Mouse (Mus musculus): ENCODE data around the gene Sec16a.

Gene Sec16a

DNA sequence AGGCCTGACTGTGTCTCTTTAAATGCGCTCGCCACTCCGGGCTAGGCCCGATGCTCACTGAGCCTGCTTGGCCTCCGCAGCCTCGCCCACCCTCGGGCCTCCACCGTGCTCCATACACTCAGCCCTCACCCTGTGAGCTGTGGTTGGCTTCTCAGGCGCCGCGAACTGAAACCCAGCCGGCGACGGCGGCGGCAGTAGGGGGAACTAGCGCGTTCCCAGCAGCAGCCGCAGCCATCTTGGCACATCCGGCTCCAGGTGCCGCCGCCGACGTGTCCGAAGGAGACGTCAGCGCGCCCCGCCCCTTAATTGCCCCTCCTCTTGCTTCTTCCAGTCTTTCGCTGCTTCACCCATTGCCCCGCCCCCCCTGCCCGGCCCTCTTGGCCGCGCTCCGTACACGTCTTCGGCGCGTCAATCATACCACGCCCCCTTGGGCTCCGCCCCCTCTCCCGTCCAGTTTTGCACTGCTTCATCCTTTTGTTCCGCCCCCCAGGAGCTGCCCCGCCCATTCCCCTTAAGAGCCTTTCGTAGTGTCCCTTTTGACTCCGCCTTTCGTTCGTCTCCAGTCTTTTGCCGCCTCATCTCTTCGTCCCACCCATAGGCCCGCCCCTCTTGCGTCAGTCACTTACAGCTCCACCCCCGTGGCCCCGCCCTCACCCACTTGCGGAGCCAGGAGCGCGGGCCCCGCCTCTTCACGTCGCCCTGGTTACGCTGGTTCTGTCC lies at the start of gene Sec16a:
Gene Sec16a, minus strand, starts transcription at position 271 of the 720 bp plus-strand sequence.
- DNase-seq (ENCODE audit: low read depth, low spot score) = peak; percentile 100

DNA sequence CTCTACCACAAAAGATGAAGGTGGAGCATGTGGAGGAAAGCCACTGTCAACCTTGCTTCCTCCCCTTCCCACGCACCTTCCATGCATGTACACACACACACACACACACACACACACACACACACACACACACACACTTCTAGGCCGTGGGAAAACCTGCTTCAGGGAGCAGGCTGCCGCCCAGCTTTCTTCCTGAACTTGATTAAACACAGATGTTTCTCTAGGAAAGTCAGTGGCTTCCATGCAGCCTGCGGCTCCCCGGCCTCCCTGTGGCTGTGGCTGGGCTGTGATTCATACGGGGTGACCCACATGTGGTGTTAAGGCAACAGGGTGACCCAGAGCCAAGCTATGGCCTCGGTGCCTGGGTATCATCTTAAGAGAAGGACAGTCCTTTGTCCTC lies 49.4 kb upstream of the Sec16a start:
- DNase-seq (ENCODE audit: low read depth, low spot score) = no peak

DNA sequence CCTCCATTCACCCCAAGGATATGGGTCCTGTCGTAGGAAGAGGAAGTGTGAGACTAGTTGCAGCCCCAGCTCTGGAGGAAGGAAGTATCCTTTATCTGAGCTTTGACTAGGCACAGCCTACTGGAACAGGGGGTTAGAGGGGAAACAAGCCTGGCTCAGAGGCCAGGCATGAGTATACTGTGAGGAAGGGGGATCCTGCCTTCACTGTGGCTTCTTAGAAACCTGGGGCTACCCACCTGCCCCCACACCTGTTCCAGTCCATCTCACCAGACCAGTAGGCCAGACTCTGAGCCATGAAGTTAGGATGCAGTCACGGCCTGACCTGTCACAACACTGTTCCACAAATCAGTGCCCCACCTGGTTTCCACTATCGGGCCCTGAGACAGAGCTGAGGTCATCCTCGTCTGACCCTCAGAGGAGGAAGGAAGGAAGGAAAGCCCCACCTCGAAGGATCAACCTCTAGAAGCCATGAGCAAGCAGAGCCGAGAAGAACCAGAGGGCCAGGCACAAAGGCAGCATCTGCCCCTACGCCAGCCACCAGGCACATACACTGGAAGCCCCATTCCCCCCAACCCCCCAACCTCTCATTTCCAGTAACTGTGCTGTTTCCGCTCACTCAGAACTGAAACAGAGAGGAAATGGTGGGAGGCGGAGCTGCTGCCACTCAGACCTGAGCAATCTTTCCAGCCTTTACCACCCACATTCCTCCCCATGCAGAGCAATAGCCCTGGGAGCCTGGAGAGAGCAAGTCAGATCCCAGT lies 48.2 kb upstream of the Sec16a start:
- DNase-seq (ENCODE audit: low read depth, low spot score) = peak; percentile 66

DNA sequence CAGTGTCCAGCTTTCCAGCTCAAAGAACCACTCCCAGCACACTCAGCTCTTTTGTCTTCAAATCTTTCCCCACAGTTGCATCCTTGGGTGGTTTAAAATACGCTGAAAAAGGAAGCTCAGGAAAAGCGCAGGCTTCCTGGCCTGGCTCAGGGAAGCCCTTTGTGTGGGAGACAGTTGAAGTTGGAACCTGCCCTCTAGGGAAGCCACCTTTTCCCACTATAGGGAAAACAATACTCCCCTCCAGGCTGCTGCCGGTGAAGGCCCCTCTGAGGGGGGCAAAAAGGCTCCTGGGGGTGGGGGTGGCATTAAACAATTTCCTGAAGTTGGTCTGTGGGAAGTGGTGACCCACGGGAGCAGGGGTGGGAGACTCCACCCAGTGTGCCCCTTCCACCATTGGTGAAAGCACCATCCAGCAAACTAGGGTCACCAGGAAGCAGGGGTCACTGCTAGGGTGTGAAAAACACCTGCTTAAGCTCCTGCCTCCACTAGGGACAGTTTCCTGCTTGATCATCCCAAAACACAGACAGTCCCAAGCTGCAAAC lies 45.8 kb upstream of the Sec16a start:
- DNase-seq (ENCODE audit: low read depth, low spot score) = no peak

DNA sequence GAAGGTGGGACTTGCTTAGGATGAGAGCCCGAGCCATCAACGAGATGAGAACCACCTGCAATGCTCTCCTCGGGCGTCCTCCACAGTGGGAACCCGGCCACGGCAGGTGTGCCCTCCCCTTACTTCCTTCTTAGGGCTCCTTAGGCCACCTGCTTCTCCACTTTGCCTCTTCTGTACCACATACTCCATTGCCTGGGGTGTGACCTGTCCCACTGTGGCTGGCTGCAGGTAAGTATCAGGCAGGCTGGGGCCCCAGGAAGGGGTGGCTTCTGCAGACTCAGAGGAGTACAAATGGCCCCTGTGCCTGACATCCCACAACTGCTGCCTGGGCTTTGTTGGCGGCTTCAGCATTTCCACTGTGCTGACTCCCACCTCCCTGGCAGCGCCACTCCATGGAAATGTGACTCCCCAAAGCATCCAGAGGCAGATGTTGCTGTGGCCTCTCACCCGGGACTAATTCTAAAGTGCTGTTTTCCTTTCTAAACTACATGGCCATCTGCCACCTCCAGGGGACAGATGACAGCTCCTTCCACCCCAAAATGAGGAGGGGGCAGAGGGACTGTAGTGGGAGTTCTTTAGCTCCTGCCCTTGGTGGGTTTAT lies 43.6 kb upstream of the Sec16a start:
- no peak for DNase-seq (ENCODE audit: low read depth, low spot score)

DNA sequence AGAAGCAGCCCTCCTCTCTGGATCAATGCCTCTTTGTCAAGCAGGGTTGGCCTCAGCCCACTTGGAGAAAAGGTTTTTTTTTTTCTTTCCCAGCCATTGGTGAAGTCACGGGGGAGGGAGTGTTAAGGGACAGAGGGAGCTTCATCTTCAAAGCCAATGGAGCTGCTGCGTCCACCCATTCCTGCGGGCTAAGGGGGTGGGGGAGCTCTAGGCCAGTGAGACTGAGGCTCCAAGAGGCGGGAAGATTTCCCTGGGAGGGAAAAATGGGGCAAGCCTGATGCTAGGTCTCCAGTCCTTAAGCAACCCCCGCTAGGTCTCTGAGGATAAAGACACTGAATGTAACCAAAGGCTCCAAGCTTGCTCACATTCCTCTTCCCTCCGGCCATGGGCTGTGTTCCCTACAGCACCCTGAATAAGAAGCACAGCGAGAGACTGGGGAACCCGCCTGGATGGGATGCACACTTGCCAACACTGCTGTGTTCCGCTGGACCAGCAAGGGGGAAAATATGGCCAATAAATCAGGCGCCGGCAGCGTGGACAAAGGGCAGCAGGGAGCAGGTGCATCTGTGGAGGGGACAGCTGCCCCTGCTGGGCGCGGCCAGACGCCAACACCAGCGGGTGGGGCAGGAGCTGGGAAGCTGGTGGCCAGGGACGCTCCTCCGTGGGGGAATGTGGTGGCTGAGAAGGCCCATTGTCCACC lies 42.5 kb upstream of the Sec16a start:
- DNase-seq (ENCODE audit: low read depth, low spot score) = no peak

DNA sequence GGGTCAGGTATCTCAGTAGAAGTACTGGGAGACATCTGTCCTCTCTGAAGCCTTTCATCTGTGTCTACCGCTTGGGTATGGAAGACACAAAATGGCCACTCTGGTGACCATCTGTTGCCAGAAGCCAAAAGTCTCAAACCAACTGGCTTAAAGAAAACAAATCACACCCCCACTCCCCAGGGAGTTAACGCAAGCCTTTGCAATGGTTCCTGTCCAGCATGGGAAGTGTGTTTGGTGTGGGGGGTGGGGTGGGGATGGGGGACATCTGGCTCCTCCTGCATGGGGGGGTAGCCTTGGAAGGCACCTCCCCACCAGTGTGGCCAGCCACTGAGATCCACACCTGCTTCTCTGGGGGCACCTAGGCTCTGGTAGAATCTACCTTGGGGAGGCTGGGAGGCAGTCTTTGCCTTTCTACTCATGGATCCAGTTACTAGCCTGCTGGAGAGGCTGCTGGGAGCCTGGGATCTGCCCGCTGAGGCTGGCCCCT lies 41.9 kb upstream of the Sec16a start:
- no peak for DNase-seq (ENCODE audit: low read depth, low spot score)

DNA sequence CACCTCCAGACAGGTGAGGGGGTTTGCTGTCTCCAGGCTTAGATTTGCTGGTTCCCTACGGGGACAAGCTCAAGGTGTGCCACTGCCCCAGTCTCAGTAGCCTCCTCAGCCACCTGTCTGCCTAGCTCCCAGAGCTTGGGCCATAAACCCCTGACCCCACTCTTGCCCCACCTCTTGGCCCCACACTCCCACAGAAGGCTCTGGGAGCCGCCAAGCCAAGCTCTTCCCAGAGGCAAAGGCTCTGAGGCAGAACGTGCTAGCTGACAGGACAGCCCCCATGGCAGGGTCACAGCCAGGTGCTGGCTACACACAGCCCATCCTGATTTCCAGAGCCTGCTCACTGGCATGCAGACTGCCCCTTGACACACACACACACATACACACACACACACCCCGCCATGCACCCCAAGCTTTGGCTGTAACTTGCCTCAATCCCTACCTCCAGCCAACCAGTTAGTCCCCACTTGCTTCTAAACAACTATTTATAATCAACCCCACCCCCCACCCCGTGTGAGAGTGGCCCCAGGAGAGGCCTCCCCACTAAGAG lies 41.3 kb upstream of the Sec16a start:
- DNase-seq (ENCODE audit: low read depth, low spot score) = no peak

DNA sequence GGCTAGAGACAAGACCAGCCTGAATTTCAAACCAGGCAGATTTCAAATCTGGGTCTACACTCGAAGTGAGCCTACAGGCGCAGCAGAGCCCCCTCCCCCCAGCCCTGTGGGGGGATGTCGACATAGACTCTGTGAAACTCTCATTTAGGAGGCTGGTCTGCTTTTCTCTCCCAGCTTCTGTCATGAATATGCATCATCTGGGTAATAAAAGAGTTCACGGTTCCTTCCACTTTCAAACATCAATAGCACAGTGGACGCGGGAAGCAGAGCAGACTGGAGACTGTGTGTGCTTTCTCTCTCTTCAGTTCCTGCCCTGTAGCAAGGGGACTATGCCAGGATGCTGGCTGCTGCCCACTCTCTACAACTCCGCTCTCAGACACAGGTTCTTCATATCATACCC lies 40.7 kb upstream of the Sec16a start:
- DNase-seq (ENCODE audit: low read depth, low spot score) = no peak

DNA sequence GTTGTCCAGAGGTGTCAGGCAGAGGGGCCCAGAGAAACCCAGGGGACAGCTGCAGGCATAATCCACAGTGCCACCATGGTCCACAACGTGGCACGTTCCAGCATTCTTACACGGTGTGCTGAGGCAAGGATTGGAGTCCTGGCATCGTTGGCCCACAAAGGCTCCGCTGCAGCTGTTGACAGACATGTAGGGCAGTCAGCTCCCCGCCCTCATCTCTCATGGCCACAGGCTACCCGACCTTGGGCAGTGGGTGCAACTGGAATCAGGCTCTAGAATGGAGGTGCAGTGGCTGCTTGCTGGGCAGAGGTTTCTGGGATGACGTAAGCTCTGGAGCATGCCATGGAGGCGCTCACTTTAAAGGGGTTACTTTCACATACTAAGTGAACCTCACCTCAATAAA lies 40.3 kb upstream of the Sec16a start:
- DNase-seq (ENCODE audit: low read depth, low spot score) = no peak

DNA sequence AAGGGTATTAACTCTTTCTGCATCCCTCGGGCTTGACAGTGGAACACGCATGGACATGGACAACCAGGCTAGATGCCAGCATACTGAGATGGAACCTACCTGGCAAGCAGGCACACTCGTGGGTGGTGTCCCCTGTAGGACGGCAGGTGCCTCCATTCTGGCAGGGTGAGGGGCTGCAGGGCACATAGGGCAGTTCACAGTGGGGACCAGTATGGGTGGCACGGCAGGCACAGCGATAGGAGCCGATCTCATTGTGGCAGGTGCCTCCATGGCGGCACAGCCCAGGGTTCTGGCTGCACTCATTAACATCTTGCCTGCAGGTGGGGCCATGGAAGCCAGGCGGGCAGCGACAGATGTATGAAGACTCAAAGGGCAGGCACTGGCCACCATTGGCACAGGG lies 39.2 kb upstream of the Sec16a start:
- DNase-seq (ENCODE audit: low read depth, low spot score) = no peak

DNA sequence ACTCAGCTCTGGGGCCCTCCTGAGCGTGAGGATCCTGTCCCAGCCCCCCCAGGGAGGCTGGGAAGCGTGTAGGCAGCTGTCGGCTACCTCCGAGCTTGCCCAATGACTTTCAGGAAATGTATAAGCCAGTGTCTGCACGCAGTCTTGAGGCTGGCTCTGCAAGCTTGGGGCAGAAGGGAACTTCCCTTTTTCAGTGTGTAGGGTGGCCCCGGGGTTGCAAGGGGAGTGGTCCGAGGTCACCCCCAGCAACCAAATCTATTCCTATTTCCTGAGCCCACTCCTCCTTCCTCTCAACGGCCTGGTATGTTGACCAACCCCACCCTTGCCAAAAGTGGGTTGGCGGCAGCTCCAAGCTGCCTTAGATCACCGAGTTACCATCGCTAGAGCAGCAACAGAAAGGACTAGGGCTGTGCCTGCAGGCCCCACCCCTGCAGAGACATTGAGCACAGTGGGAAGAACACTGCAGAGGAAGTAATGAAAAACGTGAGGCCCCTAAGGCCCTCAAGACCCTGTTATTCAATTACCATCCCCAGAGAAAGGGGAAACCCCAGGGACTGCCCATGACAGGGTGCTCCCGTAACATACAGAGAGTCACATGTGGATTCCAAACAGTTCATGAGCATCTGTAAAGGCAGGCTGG lies 38.3 kb upstream of the Sec16a start:
- no peak for DNase-seq (ENCODE audit: low read depth, low spot score)

DNA sequence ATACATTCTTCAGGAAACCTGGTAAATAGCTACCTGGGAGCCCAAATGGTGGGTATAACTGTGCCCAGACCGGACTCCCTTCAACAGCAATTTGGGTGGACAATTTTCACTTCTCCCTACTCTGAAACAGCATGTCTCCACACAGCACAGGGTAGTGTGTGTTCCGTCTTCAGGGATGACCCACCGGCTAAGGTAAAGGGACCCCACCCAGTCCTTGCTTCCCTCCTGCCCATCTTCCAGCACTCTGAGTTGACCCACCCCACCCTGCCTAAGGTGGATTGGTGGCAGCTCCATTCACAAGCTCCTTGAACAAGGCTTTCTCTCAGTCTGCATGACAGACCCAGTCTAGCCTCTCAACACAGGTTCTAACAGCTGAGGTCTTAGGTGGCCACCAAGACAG lies 37.8 kb upstream of the Sec16a start:
- no peak for DNase-seq (ENCODE audit: low read depth, low spot score)

DNA sequence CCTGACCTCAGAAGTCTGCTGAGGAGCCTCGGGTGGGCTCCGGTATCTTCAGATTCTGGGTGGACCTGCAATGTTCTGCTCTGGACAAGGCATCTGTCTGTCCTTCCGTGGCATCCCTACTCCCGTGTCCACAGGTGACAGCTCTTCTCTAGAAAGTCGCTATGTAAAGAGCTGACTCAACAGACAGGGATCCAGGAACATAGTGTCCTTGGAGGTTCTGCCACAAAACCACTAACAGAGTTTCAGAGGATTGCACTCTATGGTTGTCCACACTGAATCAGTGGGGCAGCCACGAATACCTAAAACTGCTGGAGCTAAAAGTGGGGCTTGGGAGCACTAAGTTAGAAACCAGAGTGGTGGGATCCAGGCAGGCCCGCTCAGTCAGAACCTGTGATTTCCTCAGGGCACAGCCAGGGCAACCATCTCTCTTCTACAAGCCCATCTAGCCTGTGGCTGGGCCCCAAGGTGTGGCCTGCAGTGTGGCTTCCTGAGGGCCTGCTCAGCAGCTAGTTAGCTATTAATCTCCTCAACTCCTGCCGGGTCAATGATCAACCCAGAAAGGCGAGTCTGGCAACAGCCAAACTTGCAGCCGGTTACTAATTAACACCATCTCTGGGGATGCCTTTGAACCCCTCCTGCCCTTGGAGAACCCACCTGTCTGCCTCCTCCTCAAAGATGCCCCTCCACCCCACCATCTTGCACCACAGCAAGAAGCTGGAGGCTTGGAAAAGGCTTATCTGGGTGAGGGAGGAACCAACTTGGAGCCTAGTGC lies 36.9 kb upstream of the Sec16a start:
- DNase-seq (ENCODE audit: low read depth, low spot score) = no peak

DNA sequence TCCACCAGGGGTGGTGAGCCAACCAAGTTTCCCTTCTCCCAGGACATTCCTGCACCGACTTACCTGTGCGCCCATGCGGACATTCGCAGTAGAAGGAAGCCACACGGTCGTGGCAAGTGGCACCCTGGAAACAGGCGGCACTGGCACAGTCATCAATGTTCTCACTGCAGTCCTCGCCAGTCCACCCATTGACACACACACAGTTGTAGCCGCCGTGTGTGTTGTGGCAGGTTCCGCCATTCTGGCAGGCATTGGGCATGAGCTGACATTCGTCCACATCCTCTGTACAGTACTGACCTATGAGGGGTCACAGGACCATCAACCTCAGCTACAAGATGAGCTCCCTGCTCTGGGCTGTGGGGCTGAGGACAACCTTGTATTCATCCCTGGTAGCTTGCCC lies 35.9 kb upstream of the Sec16a start:
- no peak for DNase-seq (ENCODE audit: low read depth, low spot score)

DNA sequence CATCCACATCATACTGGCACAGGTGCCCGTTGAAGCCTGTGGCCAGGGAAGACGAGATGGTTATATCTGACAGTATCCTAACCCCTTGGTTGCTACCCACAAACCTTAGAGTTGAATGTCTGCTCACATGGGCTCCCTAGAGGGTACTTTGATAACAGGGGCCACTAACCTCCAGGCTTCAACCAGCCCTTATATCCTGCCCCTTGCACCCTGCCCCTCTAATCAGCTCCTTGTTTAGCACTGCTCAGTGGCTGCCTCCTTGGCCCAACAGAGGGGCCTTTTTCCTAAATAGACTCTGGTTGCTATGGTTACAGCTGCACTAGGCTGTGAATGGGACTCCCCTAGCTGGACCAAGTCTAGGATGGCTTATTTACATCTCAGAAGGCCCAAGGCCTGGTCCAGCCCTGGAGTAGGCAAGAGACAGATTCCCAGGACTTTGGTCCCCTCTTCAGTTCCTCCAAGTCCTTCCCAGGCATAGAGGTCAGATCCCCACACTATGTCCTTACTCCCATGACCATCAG lies 33.7 kb upstream of the Sec16a start:
- no peak for DNase-seq (ENCODE audit: low read depth, low spot score)

DNA sequence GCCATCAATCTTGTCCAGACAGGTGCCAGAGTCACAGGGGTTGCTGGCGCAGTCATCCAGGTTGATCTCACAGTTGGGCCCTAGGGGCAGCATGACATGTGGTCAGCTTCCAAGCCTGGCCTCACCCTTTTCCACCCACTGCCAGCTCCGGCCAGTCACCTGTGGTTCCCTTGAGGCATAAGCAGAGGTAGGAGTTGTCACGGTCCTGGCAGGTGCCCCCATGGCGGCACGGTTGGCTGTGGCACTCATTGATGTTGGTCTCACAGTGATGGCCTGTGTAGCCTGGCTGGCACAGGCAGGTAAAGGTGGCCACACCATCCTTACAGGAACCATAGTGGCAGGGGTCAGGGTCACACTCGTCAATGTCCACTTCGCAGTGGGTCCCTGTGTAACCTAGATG lies 32.9 kb upstream of the Sec16a start:
- DNase-seq (ENCODE audit: low read depth, low spot score) = no peak

DNA sequence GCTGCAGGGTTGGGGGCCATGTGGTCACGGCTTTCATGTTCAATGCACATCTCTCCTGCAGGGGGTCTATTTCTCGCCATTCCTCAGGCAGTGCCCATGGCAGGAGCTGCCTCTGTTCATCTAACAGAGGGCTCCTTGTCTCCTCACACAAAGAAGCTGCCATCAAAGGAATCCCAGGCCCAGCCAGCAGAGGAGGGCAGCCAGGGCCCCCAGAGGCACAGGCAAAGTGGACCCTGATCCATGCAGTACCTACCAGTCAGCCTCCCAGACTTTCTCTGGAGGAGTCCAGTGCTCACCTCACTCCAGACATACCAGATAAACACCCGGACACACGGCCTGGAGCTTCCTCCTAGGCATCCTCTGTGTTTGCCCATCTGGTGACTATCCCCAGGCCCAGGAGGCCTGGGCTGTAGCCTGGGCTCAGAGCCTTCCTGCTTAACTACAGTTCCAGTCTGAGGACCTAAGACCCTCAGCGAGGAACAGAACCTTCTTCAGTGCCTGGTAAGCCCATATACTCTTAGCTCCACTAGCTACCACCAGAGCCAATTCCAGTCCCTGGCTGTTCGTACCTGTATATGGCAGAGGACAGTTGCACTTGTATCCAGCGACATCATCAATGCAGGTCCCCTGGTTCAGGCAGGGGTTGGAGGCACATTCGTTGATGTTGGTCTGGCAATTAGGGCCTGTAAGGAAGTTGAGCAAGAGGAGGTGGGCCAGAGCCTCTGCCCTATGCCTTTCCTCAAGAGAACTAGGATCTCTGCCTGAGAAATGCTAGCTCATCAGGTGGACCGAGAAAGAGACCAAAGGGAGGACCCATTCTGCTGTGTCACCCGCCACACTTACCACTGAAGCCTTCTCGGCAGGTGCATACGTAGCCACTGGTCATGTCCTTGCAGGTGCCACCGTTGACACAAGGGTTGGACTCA lies 30.8 kb upstream of the Sec16a start:
- no peak for DNase-seq (ENCODE audit: low read depth, low spot score)
